Mouse (Mus musculus) testis, adult 2 months (tissue): ENCODE measurements around the gene Styk1. TPM values are rescaled to one million over a fixed set of nuclear protein-coding genes. Genes with fewer than 3 reads are reported as not detected.

ENCODE experiments used
- H3K27ac ChIP-seq: fragments of 200-500 bp; 2 replicates; pipeline ENCODE4 v1.5.1; 2012; ENCODE audit warnings: low read depth, low read length; ENCODE audit not compliant: control insufficient read depth, insufficient read depth
- H3K27me3 ChIP-seq: fragments of 200-500 bp; 2 replicates; pipeline ENCODE4 v1.6.1; 2012; ENCODE audit warnings: mild to moderate bottlenecking, low read length, moderate library complexity; ENCODE audit not compliant: control insufficient read depth, insufficient read depth
- H3K36me3 ChIP-seq: fragments of 200-500 bp; 2 replicates; pipeline ENCODE4 v1.6.1; 2012; ENCODE audit warnings: mild to moderate bottlenecking, low read length; ENCODE audit not compliant: control insufficient read depth, insufficient read depth
- H3K4me1 ChIP-seq: fragments of 200-500 bp; 2 replicates; pipeline ENCODE4 v1.6.1; 2012; ENCODE audit warnings: low read length; ENCODE audit not compliant: control insufficient read depth, insufficient read depth
- H3K4me3 ChIP-seq: fragments of 200-500 bp; 2 replicates; pipeline ENCODE4 v1.5.1; 2012; ENCODE audit warnings: low read depth, mild to moderate bottlenecking, low read length, moderate library complexity, mixed read lengths; ENCODE audit not compliant: control insufficient read depth
- CTCF ChIP-seq: fragments of 200-500 bp; IDR thresholded peaks from 2 replicates; pipeline ENCODE4 v1.5.1; 2012; ENCODE audit warnings: low read depth, mild to moderate bottlenecking, inconsistent platforms, low read length, moderate library complexity; ENCODE audit not compliant: control insufficient read depth, insufficient read depth, insufficient replicate concordance
- POLR2A ChIP-seq: fragments of 200-500 bp; IDR thresholded peaks from 2 replicates; pipeline ENCODE4 v1.6.1; 2012; ENCODE audit warnings: low read depth, mild to moderate bottlenecking, inconsistent platforms, low read length, moderate library complexity; ENCODE audit not compliant: control insufficient read depth
- polyA plus RNA-seq: library from polyadenylated mRNA; depleted of rRNA; stranded (reverse); fragments of >200 nt; gene quantifications from 2 replicates; pipeline ENCODE4 v1.2.3, GENCODE M21; 2012

Gene Styk1
- polyA plus RNA-seq, 1 experiment: 0.26 TPM

GRCm38 (mm10) chr6:131367101-131367500, 13.7 kb upstream of the Styk1 start:
- peaks cover 1% of the 10 kb centered on the region for H3K36me3 ChIP-seq
- no peak overlapping the region for H3K27ac ChIP-seq
- H3K4me1 ChIP-seq: no peaks in the 10 kb centered on the region
- H3K27me3 ChIP-seq: no peaks in the 10 kb centered on the region
- no peak overlapping the region for H3K4me3 ChIP-seq
- TF ChIP-seq CTCF (no peak), POLR2A (no peak)

DNA sequence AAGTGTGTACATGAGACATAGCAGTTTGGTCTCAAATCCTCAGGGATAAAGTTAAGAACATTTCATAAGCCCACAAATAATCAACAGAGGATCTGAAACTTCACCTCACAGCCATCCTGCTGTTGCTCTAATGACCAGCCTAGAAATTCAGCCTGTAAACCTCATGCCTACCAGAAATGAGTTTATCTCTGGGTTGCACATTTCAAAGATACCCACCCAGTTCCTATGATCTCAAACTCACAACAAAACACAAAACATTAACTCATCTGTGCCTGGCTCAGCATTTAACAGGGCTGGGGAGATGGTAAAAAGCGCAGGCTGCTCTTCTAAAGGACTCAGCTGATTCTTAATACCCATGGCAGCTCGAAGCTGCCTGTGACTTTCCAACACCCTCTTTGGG, 11.0 kb upstream of the Styk1 start:
- H3K36me3 ChIP-seq: no peaks in the 10 kb centered on the region; the same call in 1 of the 2 replicates
- no peak for TF ChIP-seq POLR2A
- TF ChIP-seq CTCF: no peak
- no peaks in the 10 kb centered on the region for H3K27me3 ChIP-seq
- no peak overlapping the region for H3K27ac ChIP-seq
- H3K4me3 ChIP-seq: no peak overlapping the region
- H3K4me1 ChIP-seq: no peaks in the 10 kb centered on the region

DNA sequence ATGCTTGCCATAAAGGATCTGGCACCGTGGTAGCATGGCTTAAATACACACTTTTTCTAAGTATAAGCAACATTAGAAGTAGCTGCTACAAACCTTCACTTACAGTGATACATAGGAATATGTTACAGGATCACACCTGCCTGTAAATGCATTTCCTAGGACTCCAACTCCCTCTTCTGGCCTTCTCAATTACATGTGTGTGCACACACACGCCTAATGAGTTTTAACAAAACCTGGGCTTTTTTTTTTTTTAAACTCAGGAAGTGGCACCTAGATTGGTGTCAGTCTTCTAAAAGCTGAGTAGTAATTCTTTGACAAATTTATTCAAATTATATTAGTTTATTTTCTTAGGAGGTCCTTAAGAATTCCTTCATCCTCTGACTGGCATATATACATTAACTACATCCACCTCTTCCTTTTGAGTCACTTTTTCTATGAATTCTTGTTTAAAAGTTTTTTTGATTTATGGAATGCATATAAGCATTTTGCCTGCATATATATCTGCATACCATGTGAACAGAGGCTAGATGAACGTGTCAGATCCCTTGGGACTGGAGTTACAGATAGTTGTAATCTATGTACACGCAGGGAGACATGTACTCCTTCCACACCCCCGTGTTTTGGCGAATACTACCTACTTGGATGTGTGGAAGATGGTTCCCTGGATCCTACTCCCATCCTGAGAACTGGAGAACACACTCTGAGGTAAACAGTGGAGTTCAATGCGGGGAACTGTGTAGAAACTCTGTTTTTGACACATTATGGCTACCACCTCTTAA, 9.8 kb upstream of the Styk1 start:
- no peaks in the 10 kb centered on the region; the same call in 1 of the 2 replicates for H3K36me3 ChIP-seq
- no peak overlapping the region for H3K27ac ChIP-seq
- H3K27me3 ChIP-seq: no peaks in the 10 kb centered on the region
- TF ChIP-seq POLR2A: no peak
- no peak for TF ChIP-seq CTCF
- no peaks in the 10 kb centered on the region for H3K4me1 ChIP-seq
- H3K4me3 ChIP-seq: no peak overlapping the region

GRCm38 (mm10) chr6:131360693-131361092, 7.3 kb upstream of the Styk1 start:
- Histone ChIP-seq H3K4me3 (no peak overlapping the region), H3K36me3 (no peaks in the 10 kb centered on the region), H3K27ac (no peak overlapping the region), H3K27me3 (no peaks in the 10 kb centered on the region), H3K4me1 (no peaks in the 10 kb centered on the region)
- TF ChIP-seq POLR2A: no peak
- TF ChIP-seq CTCF: no peak

- no peaks in the 10 kb centered on the region for H3K4me1 ChIP-seq
- H3K36me3 ChIP-seq: no peaks in the 10 kb centered on the region
- no peak overlapping the region for H3K4me3 ChIP-seq
- H3K27me3 ChIP-seq: no peaks in the 10 kb centered on the region
- no peak overlapping the region for H3K27ac ChIP-seq
- TF ChIP-seq POLR2A: no peak
Measured at GRCm38 (mm10) chr6:131359543-131359942, 6.1 kb upstream of the Styk1 start.

- Histone ChIP-seq H3K27me3 (no peaks in the 10 kb centered on the region), H3K4me3 (no peak overlapping the region), H3K36me3 (no peaks in the 10 kb centered on the region), H3K4me1 (peaks cover 5% of the 10 kb centered on the region; the same call in 1 of the 2 replicates), H3K27ac (no peak overlapping the region)
- TF ChIP-seq CTCF: no peak
- no peak for TF ChIP-seq POLR2A
Measured at GRCm38 (mm10) chr6:131354913-131355312, 1.5 kb upstream of the Styk1 start.

- H3K4me1 ChIP-seq: no peaks in the 10 kb centered on the region
- no peaks in the 10 kb centered on the region for H3K27me3 ChIP-seq
- no peak overlapping the region for H3K27ac ChIP-seq
- TF ChIP-seq POLR2A (no peak), CTCF (no peak)
- no peak overlapping the region for H3K4me3 ChIP-seq
- no peaks in the 10 kb centered on the region for H3K36me3 ChIP-seq
Measured at GRCm38 (mm10) chr6:131347026-131347425, 6.4 kb downstream of the Styk1 start.
